Mouse (Mus musculus) lung, postnatal 25 days (tissue): ENCODE data around the gene Gpr18.

Experiments
- DNase-seq: peaks from one replicate; pipeline ENCODE4 v3.0.0; 2022; ENCODE audit warnings: low spot score

Gene Gpr18

GRCm38 (mm10) chr14:121922731-121923130 lies 7.2 kb upstream of the Gpr18 start:
- DNase-seq = no peak

- no peak for DNase-seq
These were observed 6.4 kb upstream of the Gpr18 start for GRCm38 (mm10) chr14:121922016-121922415.

- no peak for DNase-seq
These were observed 5.0 kb upstream of the Gpr18 start for GRCm38 (mm10) chr14:121920511-121921124.

- DNase-seq = no peak
These were observed 4.2 kb upstream of the Gpr18 start for GRCm38 (mm10) chr14:121919752-121920151.

- no peak for DNase-seq
These were observed 2.7 kb upstream of the Gpr18 start for GRCm38 (mm10) chr14:121918266-121918665.

GRCm38 (mm10) chr14:121916311-121917094 lies 922 bp upstream of the Gpr18 start:
- no peak for DNase-seq

- no peak for DNase-seq
These were observed 438 bp downstream of the Gpr18 start for GRCm38 (mm10) chr14:121915143-121915542.

- DNase-seq = no peak
These were observed 3.1 kb downstream of the Gpr18 start for GRCm38 (mm10) chr14:121912501-121912900.

- DNase-seq = no peak
These were observed 5.7 kb downstream of the Gpr18 start for GRCm38 (mm10) chr14:121909868-121910267.

- DNase-seq = no peak
These were observed 8.4 kb downstream of the Gpr18 start for GRCm38 (mm10) chr14:121906992-121907681.

- DNase-seq = no peak
These were observed 9.1 kb downstream of the Gpr18 start for GRCm38 (mm10) chr14:121906341-121906991.

GRCm38 (mm10) chr14:121904754-121905153 lies 10.8 kb downstream of the Gpr18 start:
- no peak for DNase-seq

GRCm38 (mm10) chr14:121903381-121903876 lies 12.2 kb downstream of the Gpr18 start:
- DNase-seq = no peak

GRCm38 (mm10) chr14:121901511-121901910 lies 14.1 kb downstream of the Gpr18 start:
- no peak for DNase-seq

- no peak for DNase-seq
These were observed 16.5 kb downstream of the Gpr18 start for GRCm38 (mm10) chr14:121899071-121899470.

- DNase-seq = no peak
These were observed 17.1 kb downstream of the Gpr18 start for GRCm38 (mm10) chr14:121898509-121898908.

GRCm38 (mm10) chr14:121897773-121898172 lies 17.8 kb downstream of the Gpr18 start:
- DNase-seq = no peak

GRCm38 (mm10) chr14:121896126-121897090 lies 19.2 kb downstream of the Gpr18 start:
- DNase-seq = no peak

GRCm38 (mm10) chr14:121895316-121895715 lies 20.3 kb downstream of the Gpr18 start:
- no peak for DNase-seq

- DNase-seq = no peak
These were observed 21.0 kb downstream of the Gpr18 start for GRCm38 (mm10) chr14:121894511-121895135.

GRCm38 (mm10) chr14:121893747-121894146 lies 21.8 kb downstream of the Gpr18 start:
- no peak for DNase-seq
